Mouse (Mus musculus): ENCODE results near the gene Clk1.

DNA sequence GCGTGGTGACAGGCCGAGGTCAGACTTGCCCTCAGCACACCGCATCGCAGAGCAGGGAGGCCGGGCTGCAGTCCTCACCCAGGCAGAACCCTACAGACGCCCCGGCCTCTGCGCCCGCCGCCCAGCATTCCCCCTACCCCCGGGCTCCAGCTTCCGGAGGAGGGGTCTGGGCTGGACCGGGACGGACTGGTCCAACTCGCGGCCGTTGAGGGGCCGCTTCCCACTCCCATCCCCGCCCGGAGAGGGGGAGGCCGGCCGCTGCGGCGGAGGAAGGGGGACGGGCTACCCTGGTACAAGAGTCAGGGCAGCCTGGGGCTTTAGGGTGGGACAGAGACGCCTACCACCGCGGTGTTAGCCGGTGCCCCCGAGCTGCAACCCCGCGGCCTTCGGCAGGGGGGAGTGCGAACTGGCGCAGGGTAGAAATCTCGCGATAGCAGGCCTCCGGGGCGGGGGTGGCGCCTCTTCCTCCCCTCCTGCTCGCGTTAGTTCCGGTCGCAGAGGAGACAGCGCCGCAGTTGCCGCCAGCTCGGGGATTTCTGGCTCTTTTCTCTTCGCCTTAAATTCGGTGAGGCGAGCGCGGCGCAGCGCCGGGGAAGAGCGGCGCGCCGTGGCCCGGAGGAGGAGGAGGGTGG lies 31.1 kb downstream of the Clk1 start, which contains the start of gene Bzw1:
- no peak for TF ChIP-seq MYOD1 (IDR thresholded peaks at IDR 0.05; ENCODE audit: control insufficient read depth in 1 of 3, insufficient read length in 2 of 3, low read depth in 2 of 3)
- TF ChIP-seq E2F4 (IDR thresholded peaks at IDR 0.05; ENCODE audit: insufficient read depth): no peak
- peak; percentile 77 for TF ChIP-seq POLR2A (IDR thresholded peaks at IDR 0.05; ENCODE audit: insufficient read length, low read depth)
- no peak for TF ChIP-seq SRF (IDR thresholded peaks at IDR 0.05; ENCODE audit: control insufficient read depth, insufficient read length, low read depth)
- no peak for TF ChIP-seq MAX (IDR thresholded peaks at IDR 0.05; ENCODE audit: low read depth)
- TF ChIP-seq MYOG (IDR thresholded peaks at IDR 0.05; ENCODE audit: control insufficient read depth in 1 of 3, insufficient read depth in 1 of 3, insufficient read length in 2 of 3, low read depth in 2 of 3): peak in 1 of 3 experiments; percentile 6
- no peak for TF ChIP-seq USF1 (IDR thresholded peaks at IDR 0.05; ENCODE audit: low read depth)
- no peak for TF ChIP-seq TCF12 (IDR thresholded peaks at IDR 0.05; ENCODE audit: insufficient read depth, poor library complexity, severe bottlenecking)
- TF ChIP-seq REST (IDR thresholded peaks at IDR 0.05; ENCODE audit: insufficient read depth, insufficient read length): peak; percentile 28
